Mouse (Mus musculus) liver, adult 2 months (tissue): ENCODE results near the gene Zc3hav1.

ENCODE experiments used
- CTCF ChIP-seq: fragments of 200-500 bp; IDR thresholded peaks from 2 replicates; pipeline ENCODE4 v1.5.1; 2011; ENCODE audit warnings: low read depth, low read length, control low read depth
- POLR2A ChIP-seq: fragments of 200-500 bp; IDR thresholded peaks from 2 replicates; pipeline ENCODE4 v1.6.1; 2011; ENCODE audit warnings: low read length, control low read depth; ENCODE audit not compliant: insufficient read depth; ENCODE audit errors: extremely low read depth

GRCm38 (mm10) chr6:38293708-38294107, 60.7 kb downstream of the Zc3hav1 start:
- TF ChIP-seq POLR2A (no peak), CTCF (no peak)
